Mouse (Mus musculus) intestine, postnatal 0 days (tissue): Measurements from ENCODE around the gene Slc9a9. TPM values are rescaled to one million over a fixed set of nuclear protein-coding genes. Genes with fewer than 3 reads are reported as not detected.

Experiments
- ATAC-seq: fragments of 200-750 bp; cut with Nextera tagmentation; 2 replicates; pipeline ENCODE4 v1.8.0; 2017; ENCODE audit warnings: mild to moderate bottlenecking, moderate TSS enrichment, moderate library complexity
- H3K27ac ChIP-seq: fragments of 300-500 bp; sonication (generic); 2 replicates; pipeline ENCODE4 v1.5.1; 2014; ENCODE audit warnings: mild to moderate bottlenecking, low read depth, low read length, moderate library complexity
- H3K27me3 ChIP-seq: fragments of 300-500 bp; sonication (generic); replicated peaks from 2 replicates; pipeline ENCODE4 v1.6.1; 2014; ENCODE audit warnings: low read length, mixed read lengths; ENCODE audit not compliant: control insufficient read depth, insufficient read depth
- H3K36me3 ChIP-seq: fragments of 300-500 bp; sonication (generic); 2 replicates; pipeline ENCODE4 v1.6.1; 2014; ENCODE audit warnings: mild to moderate bottlenecking, moderate library complexity; ENCODE audit not compliant: control insufficient read depth, insufficient read depth
- H3K4me1 ChIP-seq: fragments of 300-500 bp; sonication (generic); replicated peaks from 2 replicates; pipeline ENCODE4 v1.6.1; 2014; ENCODE audit warnings: antibody characterized with exemption, low read length, mixed read lengths; ENCODE audit not compliant: control insufficient read depth, insufficient read depth
- H3K4me2 ChIP-seq: fragments of 300-500 bp; sonication (generic); replicated peaks from 2 replicates; pipeline ENCODE4 v1.6.1; 2014; ENCODE audit warnings: low read depth, mild to moderate bottlenecking, moderate library complexity
- H3K4me3 ChIP-seq: fragments of 300-500 bp; sonication (generic); 2 replicates; pipeline ENCODE4 v1.5.1; 2014; ENCODE audit warnings: low read depth, low read length
- H3K9ac ChIP-seq: fragments of 300-500 bp; sonication (generic); 2 replicates; pipeline ENCODE4 v1.6.1; 2014; ENCODE audit warnings: mild to moderate bottlenecking, low read depth, low read length
- H3K9me3 ChIP-seq: fragments of 300-500 bp; sonication (generic); 2 replicates; pipeline ENCODE4 v1.6.1; 2016; ENCODE audit warnings: mixed run types; ENCODE audit not compliant: control insufficient read depth
- CTCF ChIP-seq: sonication (generic); IDR thresholded peaks from 2 replicates; pipeline ENCODE4 v1.5.1; 2016; ENCODE audit warnings: low read depth, mild to moderate bottlenecking, control low read depth, antibody characterized with exemption, moderate library complexity
- WGBS: fragments of 180-500 bp; shearing (Covaris S2); extraction: QIAGEN DNeasy Blood & Tissue Kit; methylation state at CpG from one replicate; pipeline ENCODE4 v1.1.7; 2014; 5-methylcytosine and 5-hydroxymethylcytosine counted together
- polyA plus RNA-seq: library from polyadenylated mRNA; unstranded; fragments of >200 nt; fragmentation: Nextera tagmentation; extraction: Ambion mirVana; gene quantifications from 2 replicates; pipeline ENCODE4 v1.2.1, GENCODE M21; 2015

Gene Slc9a9
- polyA plus RNA-seq, 1 experiment from 2014 or later, result 1.0 TPM

GRCm38 (mm10) chr9:95055843-95056242, 386.1 kb downstream of the Slc9a9 start:
- H3K4me1 ChIP-seq, result no peaks in the 10 kb centered on the region
- no peaks in the 10 kb centered on the region for H3K36me3 ChIP-seq
- H3K4me3 ChIP-seq, result no peak overlapping the region
- no peak for TF ChIP-seq CTCF
- no peak overlapping the region for H3K4me2 ChIP-seq
- 84% methylated on average over 4 of the region's 4 CpGs for WGBS
- no peaks in the 10 kb centered on the region for H3K27me3 ChIP-seq
- H3K27ac ChIP-seq, result no peak overlapping the region
- H3K9me3 ChIP-seq, result no peaks in the 10 kb centered on the region
- ATAC-seq, result no peak
- H3K9ac ChIP-seq, result no peak overlapping the region

- Histone ChIP-seq H3K27ac (no peak overlapping the region), H3K4me2 (no peak overlapping the region), H3K27me3 (no peaks in the 10 kb centered on the region), H3K4me3 (no peak overlapping the region), H3K9me3 (no peaks in the 10 kb centered on the region), H3K9ac (no peak overlapping the region), H3K4me1 (no peaks in the 10 kb centered on the region), H3K36me3 (no peaks in the 10 kb centered on the region)
- 67% methylated on average over 4 of the region's 4 CpGs for WGBS
- no peak for ATAC-seq
- TF ChIP-seq CTCF, result no peak
These were observed 391.0 kb downstream of the Slc9a9 start for GRCm38 (mm10) chr9:95060702-95061101.

GRCm38 (mm10) chr9:95067037-95067436, 397.3 kb downstream of the Slc9a9 start:
- no peaks in the 10 kb centered on the region for H3K4me1 ChIP-seq
- no peak overlapping the region for H3K9ac ChIP-seq
- no peaks in the 10 kb centered on the region for H3K9me3 ChIP-seq
- no peaks in the 10 kb centered on the region for H3K27me3 ChIP-seq
- no peak for ATAC-seq
- H3K36me3 ChIP-seq, result no peaks in the 10 kb centered on the region
- no peak for TF ChIP-seq CTCF
- H3K27ac ChIP-seq, result no peak overlapping the region
- WGBS, result 40% methylated on average over 2 of the region's 3 CpGs
- no peak overlapping the region for H3K4me3 ChIP-seq
- H3K4me2 ChIP-seq, result no peak overlapping the region

GRCm38 (mm10) chr9:95068466-95068865, 398.8 kb downstream of the Slc9a9 start:
- Histone ChIP-seq H3K36me3 (no peaks in the 10 kb centered on the region), H3K27ac (no peak overlapping the region), H3K9ac (no peak overlapping the region), H3K9me3 (no peaks in the 10 kb centered on the region), H3K4me1 (no peaks in the 10 kb centered on the region), H3K4me3 (no peak overlapping the region), H3K4me2 (no peak overlapping the region), H3K27me3 (no peaks in the 10 kb centered on the region)
- no peak for ATAC-seq
- WGBS, result 85% methylated on average over 2 of the region's 2 CpGs
- TF ChIP-seq CTCF, result no peak

- H3K9me3 ChIP-seq, result no peaks in the 10 kb centered on the region
- ATAC-seq, result no peak
- no peak overlapping the region for H3K9ac ChIP-seq
- no peaks in the 10 kb centered on the region for H3K4me1 ChIP-seq
- no peaks in the 10 kb centered on the region for H3K27me3 ChIP-seq
- WGBS, result 66% methylated on average over 13 of the region's 13 CpGs
- no peak for TF ChIP-seq CTCF
- no peak overlapping the region for H3K4me3 ChIP-seq
- no peaks in the 10 kb centered on the region for H3K36me3 ChIP-seq
- no peak overlapping the region for H3K27ac ChIP-seq
- H3K4me2 ChIP-seq, result no peak overlapping the region
These were observed 401.3 kb downstream of the Slc9a9 start for GRCm38 (mm10) chr9:95070832-95071519.

GRCm38 (mm10) chr9:95072450-95072955, 402.8 kb downstream of the Slc9a9 start:
- 65% methylated on average over 14 of the region's 14 CpGs for WGBS
- Histone ChIP-seq H3K9me3 (no peaks in the 10 kb centered on the region), H3K27ac (no peak overlapping the region), H3K4me2 (no peak overlapping the region), H3K4me1 (no peaks in the 10 kb centered on the region), H3K27me3 (no peaks in the 10 kb centered on the region), H3K4me3 (no peak overlapping the region), H3K9ac (no peak overlapping the region), H3K36me3 (no peaks in the 10 kb centered on the region)
- no peak for TF ChIP-seq CTCF
- no peak for ATAC-seq
